In the genomic region with DNA sequence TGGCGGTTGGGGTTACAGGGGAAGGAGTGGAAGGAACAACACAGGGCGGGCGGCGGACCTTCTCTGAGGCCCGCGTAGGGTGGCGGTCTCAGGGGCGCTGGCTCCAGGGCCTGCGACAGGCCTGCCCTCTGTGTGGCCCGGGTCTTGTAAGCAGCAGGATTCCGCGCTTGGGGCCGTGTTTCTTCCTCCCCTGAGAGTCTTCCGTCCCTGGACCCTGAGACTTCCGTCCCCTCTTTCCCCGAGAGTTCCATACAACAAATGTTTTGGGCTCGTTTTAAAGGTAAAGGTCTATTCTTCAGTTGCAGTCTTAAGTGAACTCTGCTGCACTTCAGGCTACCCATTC, we compare ENCODE assay signal across 1 mouse cellular context.
TF ChIP-seq lines count a peak whose summit lies in the region.

No protein-coding gene starts in this region.

TF ChIP-seq in CH12.LX, 34 proteins besides CTCF, POLR2A, EP300 and RAD21 (continued from another document):
- TF ChIP-seq MXI1 (IDR thresholded peaks at IDR 0.05; ENCODE audit: low read depth, low read length) (no peak), CHD2 (IDR thresholded peaks at IDR 0.05; ENCODE audit: low read length) (no peak), USF1 (IDR thresholded peaks at IDR 0.05; ENCODE audit: low read depth, low read length) (no peak), MAFK (IDR thresholded peaks at IDR 0.05; ENCODE audit: insufficient replicate concordance, low read length) (no peak; the same call in 1 of the 2 replicates)
